Mouse (Mus musculus): ENCODE measurements around the gene Cdc25b. TPM values are rescaled to one million over a fixed set of nuclear protein-coding genes. Genes with fewer than 3 reads are reported as not detected.

Gene Cdc25b
- polyA plus RNA-seq, 1 experiment from 2014 or later = 85.7 TPM

DNA sequence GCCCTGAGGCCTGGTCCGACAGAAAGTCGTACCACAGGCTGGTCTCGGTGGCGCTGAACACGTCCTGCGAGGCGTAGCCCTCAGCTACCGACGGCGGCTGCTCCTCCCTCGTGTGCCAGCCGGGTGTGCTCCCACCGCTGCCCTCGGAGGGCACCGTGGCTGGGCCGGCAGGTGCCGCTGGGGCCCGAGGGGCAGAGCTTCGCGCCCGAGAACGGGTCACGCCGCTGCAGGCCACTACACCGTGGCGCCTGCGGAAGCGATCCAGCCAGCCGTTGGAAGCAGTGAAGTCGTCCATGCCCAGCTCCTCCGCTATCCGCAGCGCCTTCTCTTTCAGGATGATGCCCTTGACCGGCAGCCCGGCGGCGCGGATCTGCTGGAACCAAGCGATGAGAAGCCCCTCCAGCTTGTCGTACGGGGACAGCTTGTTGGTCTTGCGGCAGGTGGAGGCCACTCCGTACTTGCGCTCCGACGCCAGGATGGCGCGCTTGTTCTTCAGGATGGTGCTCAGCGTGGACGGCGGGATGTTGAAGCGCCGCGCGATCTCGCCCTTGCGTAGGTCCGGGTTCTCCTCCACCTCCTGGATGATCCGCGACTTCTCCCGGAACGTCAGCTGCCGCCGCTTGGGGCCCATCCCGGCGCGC is 7.4 kb upstream of the Cdc25b start:
- no peaks in the 10 kb centered on the region for H3K27me3 ChIP-seq
- peak overlapping the region; percentile 93 for H3K27ac ChIP-seq
- peak overlapping the region; percentile 97 for H3K4me2 ChIP-seq (replicated peaks)
- peaks cover 10% of the 10 kb centered on the region for H3K36me3 ChIP-seq
- H3K9ac ChIP-seq = peak overlapping the region; percentile 88
- H3K9me3 ChIP-seq (replicated peaks) = no peaks in the 10 kb centered on the region
- under 1% methylated on average over 66 of the region's 67 CpGs for WGBS
- peaks cover 46% of the 10 kb centered on the region for H3K4me1 ChIP-seq
- peak; percentile 67 for ATAC-seq (ENCODE audit: low FRiP score)
- H3K4me3 ChIP-seq = peak overlapping the region; percentile 80

GRCm38 (mm10) chr2:131179990-131180587 is 6.7 kb upstream of the Cdc25b start, which contains the start of gene Cenpb:
Cenpb (minus strand) TSS chr2:131180067.
- peak within 1 kb of the TSS; percentile 97 for H3K4me2 ChIP-seq (replicated peaks)
- peak within 1 kb of the TSS; percentile 93 for H3K27ac ChIP-seq
- peak within 1 kb of the TSS; percentile 80 for H3K4me3 ChIP-seq
- ATAC-seq (ENCODE audit: low FRiP score) = peak; percentile 76
- peaks cover 10% of the 10 kb centered on the region for H3K36me3 ChIP-seq
- WGBS = 2% methylated on average over 50 of the region's 57 CpGs
- peaks cover 39% of the 10 kb centered on the region for H3K4me1 ChIP-seq
- no peaks in the 10 kb centered on the region for H3K27me3 ChIP-seq
- peak within 1 kb of the TSS; percentile 88 for H3K9ac ChIP-seq
- no peaks in the 10 kb centered on the region for H3K9me3 ChIP-seq (replicated peaks)

GRCm38 (mm10) chr2:131186343-131186742 is 406 bp upstream of the Cdc25b start:
- H3K27ac ChIP-seq = peak overlapping the region; percentile 76

GRCm38 (mm10) chr2:131187602-131187922 is 813 bp downstream of the Cdc25b start:
- H3K36me3 ChIP-seq = peaks cover 6% of the 10 kb centered on the region; the same call in 1 of the 2 replicates
- WGBS = 25% methylated on average over 3 of the region's 3 CpGs
- H3K4me1 ChIP-seq = peaks cover 46% of the 10 kb centered on the region
- H3K9me3 ChIP-seq (replicated peaks) = no peaks in the 10 kb centered on the region
- peak overlapping the region; percentile 67 for H3K4me3 ChIP-seq
- peak overlapping the region; percentile 83 for H3K9ac ChIP-seq
- peak overlapping the region; percentile 70 for H3K4me2 ChIP-seq (replicated peaks)
- peak overlapping the region; percentile 76 for H3K27ac ChIP-seq
- peaks cover 3% of the 10 kb centered on the region; the same call in 1 of the 2 replicates for H3K27me3 ChIP-seq
- no peak for ATAC-seq (ENCODE audit: low FRiP score)

More at GRCm38 (mm10) chr2:131186343-131186742, 406 bp upstream of the Cdc25b start:
- peak overlapping the region; percentile 67 for H3K4me3 ChIP-seq
- WGBS = under 1% methylated on average over 14 of the region's 14 CpGs
- peak overlapping the region; percentile 83 for H3K9ac ChIP-seq
- H3K4me1 ChIP-seq = peaks cover 41% of the 10 kb centered on the region
- no peak; the same call in 1 of the 2 replicates for ATAC-seq (ENCODE audit: low FRiP score)
- peak overlapping the region; percentile 70 for H3K4me2 ChIP-seq (replicated peaks)
- H3K27me3 ChIP-seq = peaks cover 3% of the 10 kb centered on the region; the same call in 1 of the 2 replicates
- no peaks in the 10 kb centered on the region for H3K9me3 ChIP-seq (replicated peaks)
- H3K36me3 ChIP-seq = no peaks in the 10 kb centered on the region

DNA sequence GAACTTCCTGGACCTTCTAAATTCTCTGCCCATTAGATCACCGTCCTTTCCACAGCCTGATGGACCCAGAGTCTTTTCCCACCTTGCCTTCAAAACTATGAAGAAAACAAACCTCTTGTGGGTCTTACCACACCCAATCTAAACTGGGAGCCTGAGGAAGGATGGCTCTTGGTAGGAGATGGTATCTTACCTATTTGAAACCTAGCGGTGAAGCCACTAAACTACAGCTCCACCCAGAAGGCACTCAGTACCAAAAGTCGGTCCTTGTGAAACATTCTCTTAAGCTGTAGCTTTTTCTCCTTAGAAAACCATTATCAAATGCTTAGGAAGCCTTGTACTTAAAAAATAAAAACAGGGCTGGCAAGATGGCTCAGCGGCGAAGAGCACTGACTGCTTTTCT is 1.6 kb downstream of the Cdc25b start:
- H3K9me3 ChIP-seq (replicated peaks) = no peaks in the 10 kb centered on the region
- H3K36me3 ChIP-seq = peaks cover 13% of the 10 kb centered on the region
- peak overlapping the region; percentile 83; the same call in 1 of the 2 replicates for H3K9ac ChIP-seq
- ATAC-seq (ENCODE audit: low FRiP score) = no peak
- peak overlapping the region; percentile 70 for H3K4me2 ChIP-seq (replicated peaks)
- H3K4me3 ChIP-seq = peak overlapping the region; percentile 67; the same call in 1 of the 2 replicates
- 94% methylated on average over 5 of the region's 5 CpGs for WGBS
- peaks cover 3% of the 10 kb centered on the region; the same call in 1 of the 2 replicates for H3K27me3 ChIP-seq
- H3K4me1 ChIP-seq = peaks cover 46% of the 10 kb centered on the region
- H3K27ac ChIP-seq = no peak overlapping the region

DNA sequence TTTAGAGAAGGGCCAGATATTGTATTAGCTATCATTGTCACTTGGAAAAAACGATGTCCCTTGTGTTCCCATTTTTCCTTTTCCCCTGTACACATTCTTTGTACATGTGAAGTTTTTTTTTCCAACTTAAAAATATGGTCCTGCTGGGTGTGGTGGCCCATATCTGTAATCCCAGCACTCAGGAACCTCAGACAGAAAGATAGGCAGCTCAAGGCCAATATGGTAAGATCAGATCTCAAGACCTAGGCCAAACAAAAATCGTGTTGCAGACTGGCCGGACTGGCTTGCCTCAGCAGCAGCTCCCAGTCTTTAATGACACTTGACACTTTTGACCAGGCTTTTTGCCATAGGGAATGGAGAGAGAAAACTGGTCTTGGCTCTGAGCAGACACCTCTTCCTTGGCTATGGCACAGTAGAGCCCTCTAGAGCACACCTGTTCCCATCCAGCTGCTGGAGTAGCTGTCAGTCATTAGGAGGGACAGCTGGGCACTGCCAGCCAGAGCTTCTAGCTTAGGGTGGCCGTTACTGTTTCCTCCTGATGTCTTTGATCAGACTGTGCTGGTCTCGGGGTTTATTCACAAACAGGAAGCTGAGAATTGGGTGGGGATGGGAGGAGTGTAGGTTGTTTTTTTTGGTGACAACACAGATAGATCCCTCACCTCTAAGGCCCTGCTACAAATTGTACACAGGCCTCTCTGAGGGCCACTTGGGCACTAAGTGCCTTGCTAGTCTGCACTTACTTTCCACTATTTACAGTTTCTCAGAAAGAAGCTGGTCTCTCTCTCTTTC is 3.0 kb downstream of the Cdc25b start:
- Histone ChIP-seq H3K4me1 (peaks cover 46% of the 10 kb centered on the region), H3K36me3 (peaks cover 27% of the 10 kb centered on the region), H3K9ac (peak overlapping the region; percentile 23; the same call in 1 of the 2 replicates), H3K9me3 (replicated peaks) (no peaks in the 10 kb centered on the region), H3K27me3 (peaks cover 3% of the 10 kb centered on the region; the same call in 1 of the 2 replicates), H3K4me3 (no peak overlapping the region), H3K27ac (peak overlapping the region; percentile 87), H3K4me2 (replicated peaks) (peak overlapping the region; percentile 29)
- 44% methylated on average over 5 of the region's 5 CpGs for WGBS
- ATAC-seq (ENCODE audit: low FRiP score) = no peak

DNA sequence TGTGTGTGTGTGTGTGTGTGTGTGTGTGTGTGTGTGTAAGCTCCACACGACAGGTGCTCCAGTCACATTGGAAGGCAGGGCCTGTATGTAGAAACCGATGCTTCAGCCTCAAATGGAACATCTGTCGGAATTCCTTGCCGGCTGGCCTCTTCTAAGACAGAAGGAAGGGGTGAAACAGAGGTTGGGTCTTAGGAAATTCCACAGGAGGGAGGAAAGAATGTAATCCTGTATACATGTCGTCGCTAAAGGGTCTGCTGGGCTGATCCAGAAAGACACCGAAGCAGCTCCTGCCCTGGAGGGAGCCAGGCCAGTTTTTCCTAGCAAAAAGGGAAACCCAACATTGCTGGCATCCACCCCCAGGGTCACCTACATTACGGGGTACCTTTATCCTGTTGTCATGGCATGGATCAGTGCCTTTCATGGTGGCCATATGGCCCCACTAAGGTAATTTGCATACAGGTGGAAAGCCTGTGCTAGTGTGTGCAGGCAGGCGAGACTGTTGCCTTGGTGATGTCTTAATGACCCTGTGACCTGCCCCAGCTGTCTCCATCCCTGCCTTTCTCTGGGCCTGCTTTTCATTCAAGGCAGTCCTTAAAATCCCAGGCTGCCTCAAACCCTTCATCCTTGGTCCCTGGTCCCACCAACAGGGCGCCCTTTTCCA is 3.7 kb downstream of the Cdc25b start:
- WGBS = 16% methylated on average over 10 of the region's 10 CpGs
- H3K9me3 ChIP-seq (replicated peaks) = no peaks in the 10 kb centered on the region
- H3K4me1 ChIP-seq = peaks cover 46% of the 10 kb centered on the region
- H3K27ac ChIP-seq = peak overlapping the region; percentile 87
- peak overlapping the region; percentile 29; the same call in 1 of the 2 replicates for H3K4me2 ChIP-seq (replicated peaks)
- H3K27me3 ChIP-seq = peaks cover 3% of the 10 kb centered on the region; the same call in 1 of the 2 replicates
- H3K36me3 ChIP-seq = peaks cover 35% of the 10 kb centered on the region
- peak; percentile 71 for ATAC-seq (ENCODE audit: low FRiP score)
- H3K4me3 ChIP-seq = 0 out of 2 replicates have a peak overlapping the region, but pooled peaks have one; percentile 3
- no peak overlapping the region for H3K9ac ChIP-seq

DNA sequence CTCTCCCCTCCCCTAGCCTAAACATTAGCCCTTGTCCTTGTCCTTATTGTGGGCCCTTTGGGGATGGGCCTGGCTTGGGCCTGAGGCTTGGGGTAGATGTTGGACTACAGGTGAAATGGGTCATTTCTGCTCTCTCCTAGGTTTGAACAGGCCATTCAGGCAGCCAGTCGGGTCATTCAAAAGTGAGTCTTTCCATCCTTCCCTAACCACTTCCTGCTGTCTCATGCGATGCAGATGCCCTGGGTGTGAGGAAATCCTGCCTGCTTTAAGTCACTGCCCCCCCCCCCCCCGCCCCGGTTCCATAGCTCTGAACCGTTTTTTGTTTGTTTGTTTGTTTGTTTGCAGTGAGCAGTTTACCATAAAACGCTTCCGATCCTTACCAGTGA is 4.2 kb downstream of the Cdc25b start:
- Histone ChIP-seq H3K4me3 (no peak overlapping the region), H3K9ac (no peak overlapping the region), H3K27me3 (no peaks in the 10 kb centered on the region), H3K4me2 (replicated peaks) (0 out of 2 replicates have a peak overlapping the region, but pooled peaks have one; percentile 29), H3K4me1 (peaks cover 46% of the 10 kb centered on the region), H3K9me3 (replicated peaks) (no peaks in the 10 kb centered on the region), H3K27ac (peak overlapping the region; percentile 87), H3K36me3 (peaks cover 39% of the 10 kb centered on the region)
- ATAC-seq (ENCODE audit: low FRiP score) = no peak
- 68% methylated on average over 7 of the region's 7 CpGs for WGBS

GRCm38 (mm10) chr2:131196606-131197316 is 10.0 kb downstream of the Cdc25b start:
- ATAC-seq (ENCODE audit: low FRiP score) = no peak
- no peaks in the 10 kb centered on the region for H3K9me3 ChIP-seq (replicated peaks)
- H3K4me2 ChIP-seq (replicated peaks) = no peak overlapping the region
- H3K36me3 ChIP-seq = peaks cover 57% of the 10 kb centered on the region
- H3K27me3 ChIP-seq = no peaks in the 10 kb centered on the region
- no peak overlapping the region for H3K9ac ChIP-seq
- WGBS = 95% methylated on average over 16 of the region's 16 CpGs
- H3K27ac ChIP-seq = no peak overlapping the region
- no peak overlapping the region for H3K4me3 ChIP-seq
- 0 out of 2 replicates have a peak, but pooled peaks cover 1% of the 10 kb centered on the region for H3K4me1 ChIP-seq

DNA sequence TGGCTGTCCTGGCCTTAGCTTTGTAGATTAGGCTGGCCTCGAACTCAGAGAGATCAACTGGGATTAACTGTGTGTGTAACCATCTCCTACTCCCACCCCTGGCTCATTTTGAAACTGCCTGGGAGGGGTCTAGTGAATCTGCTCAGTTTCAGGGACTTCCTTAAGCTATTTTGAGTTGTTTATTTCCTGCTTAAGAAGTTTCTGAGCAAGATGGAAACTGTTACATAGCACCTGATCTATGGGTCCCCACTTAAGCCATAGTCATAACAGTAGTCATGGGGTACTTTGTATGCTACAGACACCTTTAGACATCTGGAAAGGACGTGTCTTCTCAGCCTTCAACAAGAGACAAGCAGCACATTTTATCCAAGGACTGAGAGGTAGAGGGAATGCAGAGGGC is 14.0 kb downstream of the Cdc25b start:
- Histone ChIP-seq H3K4me3 (no peak overlapping the region), H3K9me3 (replicated peaks) (no peaks in the 10 kb centered on the region), H3K9ac (no peak overlapping the region), H3K27me3 (no peaks in the 10 kb centered on the region), H3K4me2 (replicated peaks) (no peak overlapping the region), H3K36me3 (peaks cover 23% of the 10 kb centered on the region), H3K4me1 (no peaks in the 10 kb centered on the region; the same call in 1 of the 2 replicates), H3K27ac (no peak overlapping the region)
- WGBS = 82% methylated on average over 2 of the region's 2 CpGs
- ATAC-seq (ENCODE audit: low FRiP score) = no peak

GRCm38 (mm10) chr2:131201262-131201661 is 14.5 kb downstream of the Cdc25b start:
- no peak overlapping the region for H3K4me3 ChIP-seq
- no peaks in the 10 kb centered on the region; the same call in 1 of the 2 replicates for H3K4me1 ChIP-seq
- peaks cover 19% of the 10 kb centered on the region for H3K36me3 ChIP-seq
- H3K27me3 ChIP-seq = no peaks in the 10 kb centered on the region
- no peak for ATAC-seq (ENCODE audit: low FRiP score)
- H3K4me2 ChIP-seq (replicated peaks) = no peak overlapping the region
- no peak overlapping the region for H3K27ac ChIP-seq
- WGBS = 94% methylated on average over 3 of the region's 3 CpGs
- no peaks in the 10 kb centered on the region for H3K9me3 ChIP-seq (replicated peaks)
- no peak overlapping the region for H3K9ac ChIP-seq

Measured in hindbrain, embryonic 12.5 days (tissue).